Mouse (Mus musculus) kidney, adult 2 months (tissue): ENCODE results near the gene Pdlim5. TPM values are rescaled to one million over a fixed set of nuclear protein-coding genes. Genes with fewer than 3 reads are reported as not detected.
A peak's percentile ranks its signal among the peaks of the same experiment; 100 is the strongest.
"Not testable (repeated sequence)": the region's sequence is repeated elsewhere in the genome, so short reads cannot be mapped to it uniquely, and the experiment has no call there.

ENCODE experiments used
- DNase-seq: peaks from one replicate; pipeline ENCODE4 v3.0.0; 2021
- H3K27ac ChIP-seq: fragments of 200-500 bp; 2 replicates; pipeline ENCODE4 v1.5.1; 2012; ENCODE audit warnings: low read depth, low read length, control low read depth, inconsistent platforms; ENCODE audit not compliant: insufficient read depth
- H3K27me3 ChIP-seq: fragments of 200-500 bp; replicated peaks from 2 replicates; pipeline ENCODE4 v1.6.1; 2012; ENCODE audit warnings: mild to moderate bottlenecking, moderate library complexity, low read length, inconsistent platforms; ENCODE audit not compliant: control insufficient read depth, insufficient read depth
- H3K36me3 ChIP-seq: fragments of 200-500 bp; 2 replicates; pipeline ENCODE4 v1.6.1; 2012; ENCODE audit warnings: mild to moderate bottlenecking, moderate library complexity, low read length, inconsistent platforms; ENCODE audit not compliant: control insufficient read depth, insufficient read depth
- H3K4me1 ChIP-seq: fragments of 200-500 bp; 2 replicates; pipeline ENCODE4 v1.6.1; 2011; ENCODE audit warnings: low read length; ENCODE audit not compliant: control insufficient read depth, insufficient read depth
- H3K4me3 ChIP-seq: fragments of 200-500 bp; 2 replicates; pipeline ENCODE4 v1.5.1; 2011; ENCODE audit warnings: mild to moderate bottlenecking, low read depth, low read length, control low read depth; ENCODE audit not compliant: insufficient read depth
- CTCF ChIP-seq: fragments of 200-500 bp; conservative IDR thresholded peaks from 2 replicates; pipeline ENCODE4 v1.5.1; 2011; ENCODE audit warnings: low read depth, mild to moderate bottlenecking, control low read depth, low read length, moderate library complexity, mixed read lengths; ENCODE audit not compliant: insufficient read depth, insufficient read length
- POLR2A ChIP-seq: fragments of 200-500 bp; IDR thresholded peaks from one replicate; pipeline ENCODE4 v1.6.1; 2011; ENCODE audit warnings: low read depth, low read length, control low read depth
- WGBS: fragments of 180-500 bp; shearing (Covaris S2); methylation state at CpG from one replicate; pipeline ENCODE4 v1.1.7; 2018; 5-methylcytosine and 5-hydroxymethylcytosine counted together
- polyA plus RNA-seq: library from polyadenylated mRNA; depleted of rRNA; stranded (reverse); fragments of >200 nt; gene quantifications from 2 replicates; pipeline ENCODE4 v1.2.3, GENCODE M21; 2012; rRNA removed

Pdlim5 gene
- polyA plus RNA-seq, 1 experiment: 62.6 TPM

- Histone ChIP-seq H3K36me3 (no peaks in the 10 kb centered on the region), H3K27ac (no peak overlapping the region), H3K4me3 (no peak overlapping the region), H3K4me1 (no peaks in the 10 kb centered on the region), H3K27me3 (no peaks in the 10 kb centered on the region)
- DNase-seq: no peak
- TF ChIP-seq CTCF: no peak
- TF ChIP-seq POLR2A: no peak
- WGBS: 91% methylated on average over 11 of the region's 11 CpGs
Measured at GRCm38 (mm10) chr3:142209057-142209456, 186.4 kb downstream of the Pdlim5 start.

- no peak overlapping the region for H3K27ac ChIP-seq
- no peaks in the 10 kb centered on the region for H3K27me3 ChIP-seq
- H3K4me3 ChIP-seq: no peak overlapping the region
- no peak for DNase-seq
- no peaks in the 10 kb centered on the region for H3K4me1 ChIP-seq
- H3K36me3 ChIP-seq: no peaks in the 10 kb centered on the region
- WGBS: 95% methylated on average over 6 of the region's 6 CpGs
- no peak for TF ChIP-seq CTCF
- TF ChIP-seq POLR2A: no peak
Measured at GRCm38 (mm10) chr3:142207488-142207887, 188.0 kb downstream of the Pdlim5 start.

DNA sequence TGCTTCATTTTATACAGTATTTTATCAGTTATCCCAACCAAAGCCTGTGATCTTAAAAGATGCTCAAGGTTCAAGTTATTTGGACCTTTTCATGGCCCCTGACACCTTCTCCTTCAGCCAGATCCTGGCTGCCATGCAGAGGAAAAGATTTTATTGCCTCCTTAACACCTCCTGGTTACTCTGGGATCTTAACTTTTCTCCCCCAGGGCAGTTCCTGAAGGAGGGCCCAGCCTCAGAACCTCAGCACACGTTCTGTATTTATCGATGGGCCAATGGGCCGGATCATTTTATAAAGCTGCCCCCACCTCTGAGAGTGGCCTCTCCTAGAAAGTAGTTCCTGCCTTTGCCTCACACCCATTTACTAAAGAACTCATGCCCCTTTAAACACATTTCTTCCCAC, 189.2 kb downstream of the Pdlim5 start:
- no peaks in the 10 kb centered on the region for H3K27me3 ChIP-seq
- WGBS: 63% methylated on average over 3 of the region's 3 CpGs
- no peak overlapping the region for H3K4me3 ChIP-seq
- no peaks in the 10 kb centered on the region for H3K4me1 ChIP-seq
- no peak for TF ChIP-seq CTCF
- TF ChIP-seq POLR2A: no peak
- H3K27ac ChIP-seq: no peak overlapping the region
- no peak for DNase-seq
- no peaks in the 10 kb centered on the region for H3K36me3 ChIP-seq

GRCm38 (mm10) chr3:142196142-142196541, 199.4 kb downstream of the Pdlim5 start:
- no peaks in the 10 kb centered on the region for H3K4me1 ChIP-seq
- DNase-seq: no peak
- 89% methylated on average over 8 of the region's 8 CpGs for whole genome bisulfite sequencing
- no peaks in the 10 kb centered on the region; the same call in 1 of the 2 replicates for H3K27me3 ChIP-seq
- no peak overlapping the region for H3K27ac ChIP-seq
- H3K4me3 ChIP-seq: no peak overlapping the region
- no peaks in the 10 kb centered on the region for H3K36me3 ChIP-seq
- TF ChIP-seq POLR2A: no peak
- TF ChIP-seq CTCF: 0 out of 2 replicates have a peak, but pooled peaks have one; percentile 30

DNA sequence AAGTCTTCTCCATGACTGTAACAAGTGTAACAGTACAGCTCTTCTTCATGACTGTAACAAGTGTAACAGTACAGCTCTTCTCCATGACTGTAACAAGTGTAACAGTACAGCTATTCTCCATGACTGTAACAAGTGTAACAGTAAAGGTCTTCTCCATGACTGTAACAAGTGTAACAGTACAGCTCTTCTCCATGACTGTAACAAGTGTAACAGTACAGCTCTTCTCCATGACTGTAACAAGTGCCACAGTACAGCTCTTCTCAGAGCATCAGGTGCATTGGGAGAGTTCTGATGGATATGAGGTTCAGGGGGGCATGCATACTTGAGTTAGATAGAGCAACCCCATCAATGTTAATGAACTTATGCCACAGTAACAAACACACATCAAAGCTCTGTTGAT, 203.9 kb downstream of the Pdlim5 start:
- H3K4me3 ChIP-seq, H3K4me1 ChIP-seq, H3K27me3 ChIP-seq, H3K36me3 ChIP-seq, H3K27ac ChIP-seq, DNase-seq: not testable (repeated sequence)

Other genes starting within 250 kb of the Pdlim5 start
- gene Bmpr1b, start 226.3 kb downstream of the Pdlim5 start, polyA plus RNA-seq: 1.4 and 2.0 TPM in 2 replicates
- 1.5 and 2.3 TPM in 2 replicates for gene Gbp5, start 98.3 kb upstream of the Pdlim5 start, polyA plus RNA-seq
- gene Gbp7, start 134.6 kb upstream of the Pdlim5 start, polyA plus RNA-seq: 2.8 and 3.6 TPM in 2 replicates
- 46.3 and 52.4 TPM in 2 replicates for gene Gbp3, start 164.3 kb upstream of the Pdlim5 start, polyA plus RNA-seq
- gene Gbp2b, start 199.2 kb upstream of the Pdlim5 start, polyA plus RNA-seq: 0.04 and 0.27 TPM in 2 replicates
- gene Gbp2, start 224.9 kb upstream of the Pdlim5 start, polyA plus RNA-seq: 7.3 and 9.4 TPM in 2 replicates